Mouse (Mus musculus): ENCODE results near the gene Slco4a1. TPM values are rescaled to one million over a fixed set of nuclear protein-coding genes. Genes with fewer than 3 reads are reported as not detected.

Gene Slco4a1
- 1 to 10 TPM; 1.3 to 3.0 TPM for polyA plus RNA-seq (2017; shearing (Covaris generic))

DNA sequence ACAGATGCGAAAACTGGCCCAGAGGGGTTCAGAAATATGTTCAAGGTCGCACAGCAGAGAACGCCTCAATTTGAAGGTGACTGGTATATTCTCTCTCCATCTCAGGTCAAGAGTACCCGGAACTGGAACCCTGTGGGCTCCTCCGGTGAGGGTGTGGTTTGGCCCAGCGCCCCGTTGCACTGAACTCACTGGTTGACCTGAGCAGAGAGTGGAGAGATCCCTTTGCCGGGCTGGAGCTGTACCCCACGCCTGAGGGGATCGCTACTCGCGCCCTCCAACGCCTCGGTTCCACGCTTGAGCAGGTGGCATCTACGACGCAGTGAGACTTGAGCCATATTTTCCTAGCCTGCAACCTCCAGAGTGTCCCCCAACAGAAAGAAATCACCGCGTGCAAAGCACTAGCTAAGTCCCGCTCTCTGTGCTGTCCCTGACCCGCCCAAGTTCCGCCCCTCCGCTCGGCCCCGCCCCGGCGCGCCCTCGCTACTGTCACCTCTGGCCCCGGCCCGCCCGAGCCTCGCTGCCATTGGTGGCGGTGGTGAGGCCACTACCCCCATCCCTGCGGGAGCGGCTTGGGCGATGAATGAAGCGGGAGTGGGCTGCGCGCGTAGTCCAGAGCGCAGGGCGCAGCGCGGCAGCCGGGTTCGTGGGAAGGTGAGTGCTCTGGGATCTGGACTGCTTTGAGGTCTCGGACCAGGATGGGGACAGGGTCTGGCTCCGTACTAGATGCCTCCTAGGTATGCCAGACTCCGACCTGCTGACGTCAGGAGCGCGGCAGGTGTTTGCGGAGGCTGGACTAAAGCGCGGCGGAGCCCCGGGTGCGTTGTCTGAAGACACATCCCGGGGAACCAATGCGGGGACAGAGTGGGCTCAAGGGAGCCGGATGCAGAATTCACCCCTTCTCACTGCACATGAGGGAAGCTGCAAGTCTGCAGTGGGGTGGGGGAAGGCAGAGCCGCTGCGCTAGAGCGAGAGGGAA is at the start of gene Slco4a1:
TSS of gene Slco4a1 (plus strand) at position 523 of the 976 bp plus-strand sequence.
- peak; percentile 96 for ATAC-seq

DNA sequence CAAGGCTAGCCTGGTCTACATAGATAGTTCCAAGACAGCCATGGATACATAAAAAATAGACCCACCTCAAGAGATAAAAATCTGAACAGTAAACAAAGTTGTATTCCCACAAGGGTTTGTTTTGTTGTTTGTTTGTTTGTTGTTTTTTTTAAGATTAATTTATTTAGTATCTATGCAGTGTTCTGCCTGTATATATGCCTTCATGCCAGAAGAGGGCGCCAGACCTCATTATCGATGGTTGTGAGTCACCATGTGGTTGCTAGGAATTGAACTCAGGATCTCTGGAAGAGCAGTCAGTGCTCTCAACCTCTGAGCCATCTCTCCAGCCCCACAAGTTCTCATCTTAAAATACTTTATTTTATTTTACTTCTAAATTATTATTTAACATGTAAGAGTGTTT is 47.6 kb upstream of the Slco4a1 start:
- ATAC-seq = no peak

DNA sequence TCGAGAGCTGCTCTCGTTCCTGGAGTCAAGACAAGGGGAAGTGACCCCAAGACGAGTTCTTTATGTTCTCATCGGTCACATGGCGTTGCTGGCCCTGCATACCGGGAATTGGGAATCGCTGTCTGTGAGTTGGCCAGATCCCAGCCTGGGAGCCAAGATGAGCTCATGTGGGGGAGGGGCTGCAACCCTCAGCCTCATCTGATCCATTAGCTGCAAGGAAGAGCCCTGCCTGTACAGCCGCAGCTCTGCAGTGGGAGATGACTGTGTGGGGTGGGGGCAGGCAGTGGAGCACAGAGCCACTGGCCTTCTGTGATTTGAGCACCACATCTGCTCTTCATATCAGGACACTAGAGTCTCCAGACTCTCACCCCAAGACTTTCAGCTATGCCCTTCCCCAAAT is 45.6 kb upstream of the Slco4a1 start:
- ATAC-seq = no peak

DNA sequence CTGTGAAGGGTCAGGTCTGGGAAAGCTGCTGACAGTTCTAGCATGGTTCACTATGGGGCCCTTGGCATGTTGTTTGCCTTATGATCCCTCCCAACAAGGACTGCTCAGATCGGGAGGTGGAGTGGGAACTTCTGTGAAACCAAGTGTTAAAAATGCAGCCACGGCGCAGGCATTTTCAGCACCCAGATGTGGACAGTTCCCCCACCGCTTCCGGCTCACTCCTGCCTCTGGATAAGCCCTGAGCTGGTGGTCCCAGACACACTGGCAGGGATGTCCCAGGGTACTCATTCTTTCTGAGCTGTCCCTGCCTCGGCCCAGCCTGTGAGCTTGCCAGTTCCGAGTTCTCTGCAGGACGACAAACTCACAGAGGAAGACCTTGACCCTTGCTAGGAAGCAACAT is 45.0 kb upstream of the Slco4a1 start:
- no peak for ATAC-seq

DNA sequence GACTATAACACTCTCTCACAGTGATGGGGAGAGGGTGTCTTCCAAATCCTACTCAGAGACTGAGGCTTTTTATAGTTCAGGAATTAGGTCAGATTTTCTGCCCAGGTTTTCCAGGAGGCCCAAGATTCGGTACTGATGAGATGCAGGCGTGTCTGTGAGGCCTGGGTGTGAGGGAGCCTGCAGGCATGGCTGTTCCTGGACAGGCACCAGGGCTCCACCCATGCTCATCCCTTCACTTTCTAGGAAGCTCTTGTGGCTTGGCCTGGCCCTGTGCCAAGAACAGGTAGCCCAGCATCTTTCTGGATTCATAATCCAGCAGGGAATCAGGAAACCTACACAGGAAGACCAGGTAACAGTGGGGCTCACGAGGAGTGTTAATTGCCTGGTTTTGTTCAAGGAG is 40.4 kb upstream of the Slco4a1 start:
- no peak for ATAC-seq

DNA sequence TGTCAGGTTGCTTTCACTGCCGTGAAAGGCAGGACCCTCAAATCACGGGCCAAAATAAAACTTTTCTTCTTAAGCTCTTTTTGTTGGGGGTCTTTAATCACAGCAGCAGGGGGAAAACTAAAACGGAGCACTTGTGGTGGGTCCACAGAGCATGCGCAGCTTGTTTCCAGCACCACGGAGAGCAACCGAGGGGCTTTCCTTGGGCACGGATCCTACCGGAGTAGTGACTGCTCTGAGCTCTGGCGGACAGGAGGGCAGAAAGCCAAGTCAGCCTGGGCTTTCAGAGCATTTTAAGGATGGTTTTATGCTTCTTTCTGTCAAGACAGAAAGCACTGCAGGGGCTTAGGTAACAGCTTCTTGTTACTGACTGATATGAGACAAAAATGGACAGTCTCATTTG is 38.3 kb upstream of the Slco4a1 start:
- no peak for ATAC-seq

DNA sequence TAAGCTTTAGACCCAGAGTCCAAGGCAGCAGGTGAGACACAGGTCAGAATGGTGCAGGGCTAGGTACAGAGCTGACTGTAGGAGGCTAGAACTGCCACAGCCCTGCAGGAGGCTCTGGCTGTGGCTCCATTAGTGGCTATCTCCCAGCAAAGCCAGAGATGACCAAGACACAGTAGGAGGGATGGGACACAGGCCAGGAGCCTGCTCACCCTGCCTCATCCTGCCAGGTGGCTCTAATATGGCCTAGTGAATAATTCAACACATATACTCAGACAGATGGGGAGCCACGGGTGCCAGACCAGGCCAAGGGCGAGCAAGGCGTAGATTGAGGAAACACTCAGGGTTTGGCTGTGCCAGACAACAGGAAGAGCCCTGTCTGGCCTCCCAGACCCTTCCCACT is 35.4 kb upstream of the Slco4a1 start:
- no peak for ATAC-seq

DNA sequence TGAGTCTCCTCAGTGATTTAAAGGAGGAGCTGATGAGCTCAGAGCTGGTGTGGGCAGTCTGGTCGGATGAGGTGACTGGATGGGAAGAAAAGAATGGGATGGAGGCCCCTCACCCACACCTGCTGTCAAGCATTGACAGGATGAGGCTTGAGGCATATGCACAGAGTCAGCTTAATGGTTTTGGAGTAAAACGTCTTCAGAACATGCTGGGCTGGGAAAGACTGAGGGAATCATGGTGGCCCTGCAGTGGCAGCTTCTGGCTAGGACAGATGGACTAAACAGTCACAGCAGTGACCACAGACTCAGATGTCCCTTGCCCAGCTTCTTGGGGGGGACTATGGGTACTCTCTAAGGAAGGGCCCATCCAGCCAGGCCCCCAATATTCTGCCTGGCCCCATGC is 30.9 kb upstream of the Slco4a1 start:
- ATAC-seq = no peak

DNA sequence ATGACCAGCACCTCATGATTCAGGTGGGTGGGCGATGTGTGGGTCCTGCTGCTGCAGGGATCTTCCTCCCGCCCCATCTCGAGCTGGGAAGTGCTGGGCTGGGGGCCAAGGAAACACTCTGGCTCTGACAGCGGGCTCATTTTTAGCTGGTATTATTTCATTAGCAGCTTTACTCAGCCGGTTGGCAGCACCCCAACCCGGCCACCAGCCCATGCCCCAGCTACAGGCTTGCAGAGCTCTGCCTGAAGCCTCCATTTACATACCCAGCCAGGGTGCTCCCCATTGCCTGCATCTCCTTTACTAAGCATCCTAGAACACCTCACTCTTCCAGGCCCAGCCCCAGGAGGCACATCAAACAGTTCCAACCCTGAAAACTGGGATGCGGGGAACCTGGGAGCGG is 29.0 kb upstream of the Slco4a1 start:
- ATAC-seq = no peak

DNA sequence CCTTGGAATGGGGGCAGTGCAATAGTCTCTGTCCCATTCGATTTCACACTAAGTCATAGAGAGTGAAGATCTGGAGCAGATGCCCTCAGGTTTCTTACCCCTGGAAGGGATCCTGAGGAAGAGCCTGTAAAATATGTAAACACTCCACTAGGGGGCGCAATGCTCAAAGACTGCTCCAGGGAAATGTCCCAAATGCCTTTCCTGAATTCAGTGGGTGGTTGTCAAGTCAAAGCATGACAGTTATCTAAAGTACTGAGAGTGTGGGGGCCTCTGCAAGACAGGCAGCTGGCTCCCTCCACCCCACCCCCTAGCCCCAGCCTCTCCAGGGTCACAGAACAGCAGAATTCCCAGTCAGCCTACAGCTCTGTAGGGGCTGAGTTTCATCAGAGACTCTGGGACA is 27.7 kb upstream of the Slco4a1 start:
- ATAC-seq = no peak

DNA sequence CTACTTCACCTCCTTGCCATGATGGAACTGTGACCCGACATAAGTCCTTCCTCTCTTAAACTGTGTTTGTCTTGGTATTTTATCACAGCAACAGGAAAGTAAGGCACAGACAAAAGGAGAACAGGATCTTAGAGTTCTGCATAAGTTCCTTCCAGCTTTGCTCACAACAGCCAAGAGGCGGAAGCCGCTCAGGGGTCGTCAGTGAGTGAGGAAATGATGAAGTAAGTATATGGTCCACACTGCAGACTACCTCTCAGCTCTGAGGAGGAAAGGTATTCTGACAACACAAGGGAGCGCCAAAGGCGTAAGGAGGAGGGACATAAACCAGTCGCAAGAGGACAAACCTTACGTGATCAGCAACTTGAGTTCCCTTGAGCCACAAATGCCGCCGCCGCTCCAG is 25.4 kb upstream of the Slco4a1 start:
- no peak for ATAC-seq

DNA sequence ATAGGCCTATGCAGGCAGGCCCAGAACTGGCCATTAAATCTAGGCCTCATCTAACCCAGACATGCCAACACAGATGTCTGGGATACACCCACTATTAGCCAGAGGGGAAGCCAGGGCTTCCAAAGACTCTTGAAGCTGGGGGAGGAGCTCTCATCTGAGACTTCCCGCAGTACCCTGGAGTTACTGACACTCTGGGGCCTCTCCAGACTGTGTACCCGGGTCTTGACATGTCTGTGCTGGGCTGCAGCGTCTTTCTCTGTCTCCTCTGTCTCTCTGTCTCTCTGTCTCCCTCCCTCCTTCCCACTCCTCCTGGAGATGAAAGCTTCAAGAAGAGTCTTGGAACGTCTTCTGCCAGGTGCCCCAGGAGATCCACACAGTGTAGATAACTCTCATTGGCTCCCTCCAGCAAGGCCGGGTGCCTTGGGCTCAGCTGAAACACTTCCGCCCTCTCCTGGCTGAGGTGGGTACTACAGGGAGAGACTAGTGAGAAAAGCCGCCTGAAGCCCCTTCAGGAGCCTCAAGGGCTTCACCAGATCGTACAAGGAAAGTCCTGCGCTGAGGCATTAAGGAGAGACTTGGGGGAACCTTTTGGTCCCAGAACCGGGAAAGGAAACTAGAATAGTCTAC is 23.9 kb upstream of the Slco4a1 start:
- ATAC-seq = peak; percentile 33

DNA sequence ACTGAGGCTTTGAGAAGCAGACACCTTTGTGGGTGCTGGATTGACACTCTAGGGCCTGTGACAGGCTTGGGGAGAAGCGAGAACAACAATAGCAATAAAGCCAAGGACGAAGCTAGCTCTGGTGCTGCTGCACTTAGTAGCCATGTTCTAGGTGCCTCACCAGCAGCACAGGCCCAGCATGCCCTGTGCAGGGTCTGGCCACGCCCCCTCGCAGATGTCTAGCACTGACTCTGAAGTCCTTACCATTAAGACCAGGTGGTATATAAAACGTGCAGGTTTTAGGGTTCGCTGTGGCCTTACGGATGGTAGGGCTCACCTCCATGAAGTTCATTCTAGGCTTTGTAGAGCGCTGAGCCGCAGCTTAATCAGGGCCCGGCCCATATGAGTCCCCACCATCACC is 23.3 kb upstream of the Slco4a1 start:
- ATAC-seq = no peak

DNA sequence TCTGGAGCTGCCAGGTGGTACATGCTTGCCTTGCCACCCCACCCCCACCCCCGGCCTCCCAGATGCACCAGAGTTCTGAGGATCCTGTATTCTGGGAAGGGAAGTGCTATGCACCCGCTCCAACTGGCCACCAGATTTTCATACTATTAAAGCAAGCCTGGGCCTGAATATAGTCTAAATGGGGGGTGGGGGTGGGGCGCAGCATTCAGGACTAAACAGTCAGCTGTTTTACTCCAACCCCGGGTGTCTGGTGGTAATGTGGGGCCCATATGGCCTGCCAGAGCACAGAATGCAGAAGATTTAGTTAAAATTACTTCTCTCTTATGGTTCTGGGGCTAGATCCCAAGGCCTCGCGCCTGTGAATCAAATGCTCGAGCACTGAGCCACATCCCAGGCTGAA is 22.7 kb upstream of the Slco4a1 start:
- ATAC-seq = no peak

DNA sequence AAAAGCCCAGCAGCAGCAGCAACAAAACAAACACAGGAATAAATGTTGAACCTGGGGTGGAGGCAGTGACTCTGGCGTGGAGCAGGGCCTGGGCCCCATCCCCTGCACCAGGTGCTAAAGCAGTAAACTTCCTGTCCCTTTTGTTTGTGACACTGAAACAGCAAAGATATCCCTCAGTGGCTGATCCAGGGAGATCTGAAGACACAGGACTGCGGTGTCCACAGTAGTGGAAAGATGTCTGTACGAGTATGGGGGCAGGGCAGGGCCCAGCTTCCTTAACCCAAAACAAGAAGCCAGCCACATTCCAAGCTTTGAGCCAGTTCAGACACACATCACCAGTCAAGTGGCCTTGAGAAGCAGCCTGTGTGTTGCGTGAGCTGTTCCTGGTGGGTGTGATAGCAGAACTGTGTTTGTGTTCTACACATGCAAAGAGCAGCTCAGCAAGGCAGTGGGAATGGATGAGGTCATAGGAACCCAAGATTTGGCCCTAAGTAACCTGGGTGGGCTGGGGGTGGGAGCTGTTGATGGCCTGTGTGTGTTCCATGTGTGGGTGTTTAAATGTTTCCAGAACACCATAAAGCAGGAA is 20.6 kb upstream of the Slco4a1 start:
- no peak for ATAC-seq

DNA sequence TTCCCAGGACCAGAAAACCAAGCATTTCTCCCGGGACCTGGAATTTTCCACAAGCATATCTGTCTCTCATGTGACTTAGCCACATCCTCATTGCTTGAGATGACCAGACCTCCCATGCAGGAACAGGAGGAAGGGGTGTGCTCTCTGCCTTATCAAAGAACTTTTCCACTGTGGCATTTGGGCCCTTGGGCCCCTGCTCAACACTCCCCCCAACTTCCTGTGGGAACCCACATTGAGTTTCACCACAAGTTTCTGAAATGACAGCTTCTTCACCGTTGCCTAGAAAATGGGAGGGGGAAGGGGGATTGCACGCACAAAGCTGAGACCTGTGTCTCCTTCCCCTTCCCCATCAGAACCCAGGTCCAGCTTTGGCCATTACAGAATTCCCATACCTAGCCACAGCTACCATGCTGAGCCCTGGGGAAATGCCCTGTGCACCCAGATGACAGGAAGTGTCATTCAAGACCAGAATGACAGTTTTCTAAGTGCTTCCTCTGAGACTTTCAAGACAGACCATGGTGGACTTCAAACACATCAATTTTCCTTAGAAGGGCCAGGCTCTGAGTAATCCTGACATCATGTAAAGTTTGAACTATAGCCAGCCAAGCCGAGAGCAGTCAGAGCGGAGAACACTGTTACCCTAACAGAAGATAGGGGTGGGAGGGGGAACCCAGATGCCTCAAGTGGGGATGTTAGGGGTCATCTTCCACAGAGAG is 18.7 kb upstream of the Slco4a1 start:
- ATAC-seq = peak; percentile 79

DNA sequence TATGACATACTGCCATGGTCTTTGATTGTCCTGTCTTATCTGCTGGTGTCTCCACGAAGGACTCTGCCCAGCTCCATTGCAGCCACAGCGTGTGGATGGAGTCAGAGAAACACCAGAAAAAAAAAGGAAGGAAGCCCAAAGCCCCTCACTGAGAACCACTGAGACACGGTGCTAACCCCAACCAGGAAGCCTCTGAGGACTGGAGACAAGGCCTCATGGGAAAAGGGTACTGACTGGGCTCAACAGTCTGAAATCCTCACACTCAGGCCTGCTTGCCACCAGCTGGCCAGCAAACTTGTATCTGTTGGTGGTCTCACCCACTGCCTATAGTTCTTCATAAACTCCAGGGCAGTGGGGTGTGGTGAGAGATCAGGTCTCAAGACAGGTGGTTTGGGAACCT is 16.3 kb upstream of the Slco4a1 start:
- no peak for ATAC-seq

DNA sequence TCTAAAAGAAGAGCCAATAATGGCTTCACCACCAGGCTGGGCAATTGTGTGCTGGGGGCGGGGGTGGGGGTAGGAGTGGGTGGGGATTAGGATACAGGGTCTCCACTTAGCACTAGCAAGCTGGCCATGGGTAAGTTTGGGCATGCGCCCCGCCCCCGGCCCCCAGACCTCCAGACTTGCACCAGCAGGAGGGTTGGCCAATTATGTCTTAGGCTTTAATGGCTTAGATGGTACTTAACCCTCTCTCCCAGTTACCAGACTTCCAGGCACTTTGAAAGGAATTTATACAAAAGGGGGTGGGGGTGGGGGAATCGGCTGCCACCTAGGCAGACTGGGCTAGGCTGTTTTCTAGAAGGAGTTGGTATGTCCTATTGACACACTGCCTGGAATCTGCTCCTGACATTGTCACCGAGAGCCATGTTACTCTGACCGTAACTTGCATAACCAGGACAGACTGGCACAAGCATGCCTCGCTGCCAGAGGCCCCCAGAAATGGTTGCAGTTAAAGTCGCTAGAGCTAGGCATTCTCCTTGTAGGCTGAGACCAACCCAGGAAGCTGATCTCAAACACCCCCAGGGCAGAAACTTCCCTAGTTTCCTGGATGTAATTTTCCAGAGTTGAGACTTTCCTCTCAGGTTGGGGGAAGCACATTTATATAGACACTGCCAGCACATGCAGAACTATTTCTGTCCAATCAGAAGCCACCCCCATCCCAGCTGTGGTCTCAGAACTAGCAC is 15.3 kb upstream of the Slco4a1 start:
- ATAC-seq = no peak

DNA sequence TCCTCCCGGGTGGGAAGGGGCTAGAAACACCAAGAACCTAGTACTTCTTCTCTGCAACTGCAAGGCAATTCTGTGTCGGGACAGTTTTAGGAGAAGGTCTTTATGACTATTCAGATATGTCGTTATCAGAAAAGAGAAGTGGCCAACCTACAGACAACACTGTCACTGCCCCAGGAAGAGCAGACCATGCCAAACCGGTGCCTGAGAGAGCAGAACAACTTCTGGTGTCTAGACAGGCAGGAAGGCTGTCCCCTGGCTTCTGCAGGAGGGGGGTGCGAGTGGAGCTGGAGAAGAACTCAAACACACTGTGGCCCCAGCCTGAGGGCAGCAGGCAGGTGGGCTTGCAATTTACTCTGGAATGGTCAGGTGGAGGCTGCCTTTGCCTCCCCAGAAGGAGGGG is 14.0 kb upstream of the Slco4a1 start:
- no peak for ATAC-seq

DNA sequence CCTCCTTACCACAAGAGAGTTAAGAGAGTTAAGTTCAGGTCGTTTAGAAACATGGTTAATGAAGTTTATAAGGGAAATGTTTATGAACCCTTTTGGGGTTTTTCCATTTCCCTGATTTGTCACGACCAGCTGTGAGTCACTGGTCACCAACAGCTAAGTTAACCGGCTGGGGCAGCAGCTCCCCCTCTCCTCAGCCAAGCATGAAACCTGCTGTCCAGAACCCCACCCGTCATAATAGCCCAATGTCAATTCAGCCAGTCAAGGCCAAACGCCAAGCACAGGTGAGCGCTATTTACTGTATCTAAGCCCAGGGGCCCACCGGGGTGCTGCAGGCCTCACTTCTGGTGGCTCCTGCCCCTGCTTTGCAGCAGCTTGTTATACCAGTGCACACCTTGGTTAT is 12.2 kb upstream of the Slco4a1 start:
- ATAC-seq = no peak

DNA sequence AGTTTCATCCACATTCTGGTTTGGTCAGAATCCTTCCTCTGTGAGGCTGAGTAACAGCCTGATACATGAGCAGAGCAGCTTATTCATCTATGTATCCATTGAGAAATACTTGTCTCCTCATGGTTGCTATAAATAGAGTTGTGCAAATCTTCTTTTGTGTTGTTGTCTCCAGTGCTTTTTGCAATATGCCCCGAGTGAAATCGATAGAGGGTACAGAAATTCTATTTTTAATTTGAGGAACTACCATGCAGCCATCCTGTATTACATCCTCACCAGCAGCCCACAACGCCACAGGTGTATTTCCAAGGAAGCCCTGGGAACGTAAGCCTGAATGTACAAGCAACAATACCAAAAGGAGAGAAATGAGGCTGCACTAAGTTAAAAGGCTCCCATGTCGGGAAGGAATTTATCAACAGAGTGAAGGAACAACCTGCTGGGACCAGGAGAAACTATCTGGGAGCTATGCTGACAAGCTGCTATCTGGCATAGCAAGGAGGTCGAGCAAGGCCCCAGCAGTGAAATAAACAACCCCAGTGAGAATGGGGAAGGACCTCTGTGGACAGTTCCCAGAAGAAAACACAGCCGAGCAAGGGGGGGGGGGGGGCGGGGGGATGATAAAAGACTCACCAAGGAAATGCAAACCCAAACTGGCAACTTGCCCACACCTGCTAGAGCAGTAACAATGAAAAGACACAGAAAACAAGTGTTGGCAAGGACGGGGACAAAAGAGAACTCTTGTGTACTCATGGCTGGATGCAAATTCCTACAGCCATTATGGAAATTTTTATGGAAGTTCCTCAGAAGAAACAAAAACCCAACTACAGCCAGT is 10.9 kb upstream of the Slco4a1 start:
- ATAC-seq = no peak
